Mouse (Mus musculus): ENCODE measurements around the gene Fam174b.

Gene Fam174b

DNA sequence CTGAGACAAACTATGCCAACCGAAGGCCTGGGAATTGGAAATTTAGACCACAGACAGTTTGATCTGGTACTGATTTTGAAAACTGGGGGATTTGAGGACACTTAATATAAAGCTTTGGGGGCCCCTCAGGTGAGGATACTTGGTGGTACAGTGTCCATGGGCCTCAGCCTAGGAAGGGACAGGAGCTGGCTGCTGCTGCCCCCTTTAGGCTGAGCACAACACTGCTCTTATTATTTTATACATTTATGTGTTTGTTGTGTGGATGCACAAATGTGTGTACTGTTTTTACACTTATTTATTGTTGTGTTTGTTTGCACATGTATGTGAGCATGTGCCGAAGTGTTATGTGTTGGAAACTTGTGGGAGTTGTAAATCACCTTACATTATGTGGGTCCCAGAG is 9.2 kb downstream of the Fam174b start:
- no peak for DNase-seq (ENCODE audit: low spot score in 2 of 2)

DNA sequence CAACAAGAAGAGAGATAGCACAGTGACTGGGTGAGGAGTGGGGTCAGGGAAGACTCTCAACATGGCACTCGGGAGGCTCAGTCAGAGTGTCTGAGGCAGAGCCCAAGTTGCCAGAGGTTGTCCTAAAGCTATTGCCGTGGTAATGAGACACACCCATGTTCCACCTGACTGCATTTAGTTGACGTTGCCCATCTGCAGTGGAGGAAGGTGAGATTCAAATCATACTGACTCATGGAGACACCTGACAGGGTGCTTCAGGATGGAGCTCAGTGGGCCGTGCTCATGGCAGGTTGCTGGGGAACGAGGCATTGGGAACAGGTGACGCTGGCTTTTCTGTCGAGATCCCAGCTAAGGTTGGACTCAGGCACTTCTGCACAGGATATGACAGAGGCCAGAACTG is 9.9 kb downstream of the Fam174b start:
- no peak for DNase-seq (ENCODE audit: low spot score in 2 of 2)

DNA sequence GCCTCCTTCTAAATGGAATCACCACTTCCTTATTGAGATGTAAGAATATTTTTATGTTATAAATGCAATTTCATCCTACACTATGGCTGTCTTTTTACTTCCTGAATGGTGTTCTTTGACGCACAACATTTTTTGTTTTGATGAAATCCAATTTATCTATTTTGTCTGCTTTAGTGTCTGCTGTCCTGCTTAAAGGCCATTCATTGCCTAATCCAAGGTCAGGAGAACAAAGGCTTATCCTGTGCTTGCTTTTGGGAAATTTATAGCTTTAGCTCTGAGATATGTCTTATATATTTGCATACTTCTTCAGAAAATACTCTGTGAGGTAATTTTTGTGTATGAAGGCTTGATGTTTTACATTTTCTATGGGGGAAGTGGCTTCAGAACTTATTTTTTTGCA is 13.5 kb downstream of the Fam174b start:
- no peak for DNase-seq (ENCODE audit: low spot score in 2 of 2)

DNA sequence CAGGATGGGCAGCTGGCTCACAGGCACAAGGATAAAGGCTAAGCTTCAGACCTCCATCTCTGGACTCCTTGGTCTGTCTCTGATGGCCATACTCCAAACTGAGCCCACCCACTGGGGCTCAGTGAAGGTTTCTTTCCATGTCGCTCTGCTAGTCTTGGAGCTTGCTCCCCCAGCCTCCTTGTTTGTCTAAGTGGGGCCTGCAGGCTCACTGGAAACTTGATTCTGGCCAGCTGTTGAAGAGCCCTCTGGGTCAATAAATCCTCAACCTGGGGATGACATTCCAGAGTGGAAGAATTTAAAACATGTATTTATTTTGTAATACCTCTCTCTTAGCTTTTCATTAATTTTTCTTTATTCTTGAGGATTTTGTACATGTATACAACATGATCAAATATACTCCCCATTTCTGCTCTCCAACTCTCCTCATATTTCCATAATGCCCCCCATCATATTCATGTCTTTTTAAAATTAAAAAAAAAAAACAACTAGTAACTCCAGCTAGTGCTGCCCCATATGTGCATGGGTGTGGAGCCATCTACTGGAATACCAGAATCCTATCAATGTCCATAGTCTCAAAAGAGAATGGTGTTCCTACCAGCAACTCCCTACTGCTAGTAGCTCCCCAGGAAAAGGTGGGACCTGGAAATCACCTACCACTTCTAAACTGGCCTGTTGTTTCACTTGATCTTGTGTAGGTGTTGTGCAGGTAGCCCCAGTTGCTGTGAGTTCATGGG is 15.4 kb downstream of the Fam174b start:
- no peak for DNase-seq (ENCODE audit: low spot score in 2 of 2)

DNA sequence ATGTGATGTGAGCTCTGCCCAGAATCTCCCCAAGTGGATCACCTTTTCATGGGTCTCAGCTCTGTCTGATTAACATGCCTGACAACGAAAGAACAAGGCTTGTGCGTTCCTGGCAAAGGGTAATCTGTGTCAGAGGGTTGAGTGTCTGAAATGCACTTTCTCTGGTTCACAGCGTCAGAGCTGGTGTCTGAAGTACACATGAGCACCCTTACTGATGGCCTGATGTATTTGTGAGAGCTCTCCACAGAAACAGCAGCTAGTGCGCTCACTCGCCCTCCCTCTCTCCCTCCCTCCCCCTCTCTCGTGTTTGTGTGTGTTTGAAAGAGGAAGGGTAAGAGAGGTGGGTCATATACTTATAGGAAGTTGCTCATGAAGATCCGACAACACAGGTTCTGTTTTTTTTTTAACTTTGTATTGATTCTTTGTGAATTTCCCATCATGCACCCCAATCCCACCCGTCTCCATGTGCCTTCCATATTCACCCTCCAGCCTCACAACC is 21.6 kb downstream of the Fam174b start:
- no peak for DNase-seq (ENCODE audit: low spot score in 2 of 2)

DNA sequence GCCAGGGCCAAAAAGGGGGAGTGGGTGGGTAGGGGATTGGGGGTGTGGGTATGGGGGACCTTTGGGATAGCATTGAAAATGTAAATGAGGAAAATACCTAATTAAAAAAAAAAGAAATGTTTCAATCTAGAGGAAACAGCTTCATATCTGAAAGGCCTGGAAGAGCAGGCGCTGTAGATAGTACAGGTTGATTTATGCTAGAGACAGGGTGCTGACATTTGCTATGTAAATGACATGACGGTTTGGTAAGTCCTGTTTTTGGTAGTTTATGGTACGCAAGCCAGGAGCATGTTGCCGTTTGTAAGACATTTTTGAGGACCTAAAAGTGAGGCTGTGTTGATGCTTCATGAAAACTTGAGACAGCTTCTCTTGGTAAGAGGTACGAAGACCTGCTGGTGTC is 24.6 kb downstream of the Fam174b start:
- DNase-seq (ENCODE audit: low spot score in 2 of 2) = no peak

DNA sequence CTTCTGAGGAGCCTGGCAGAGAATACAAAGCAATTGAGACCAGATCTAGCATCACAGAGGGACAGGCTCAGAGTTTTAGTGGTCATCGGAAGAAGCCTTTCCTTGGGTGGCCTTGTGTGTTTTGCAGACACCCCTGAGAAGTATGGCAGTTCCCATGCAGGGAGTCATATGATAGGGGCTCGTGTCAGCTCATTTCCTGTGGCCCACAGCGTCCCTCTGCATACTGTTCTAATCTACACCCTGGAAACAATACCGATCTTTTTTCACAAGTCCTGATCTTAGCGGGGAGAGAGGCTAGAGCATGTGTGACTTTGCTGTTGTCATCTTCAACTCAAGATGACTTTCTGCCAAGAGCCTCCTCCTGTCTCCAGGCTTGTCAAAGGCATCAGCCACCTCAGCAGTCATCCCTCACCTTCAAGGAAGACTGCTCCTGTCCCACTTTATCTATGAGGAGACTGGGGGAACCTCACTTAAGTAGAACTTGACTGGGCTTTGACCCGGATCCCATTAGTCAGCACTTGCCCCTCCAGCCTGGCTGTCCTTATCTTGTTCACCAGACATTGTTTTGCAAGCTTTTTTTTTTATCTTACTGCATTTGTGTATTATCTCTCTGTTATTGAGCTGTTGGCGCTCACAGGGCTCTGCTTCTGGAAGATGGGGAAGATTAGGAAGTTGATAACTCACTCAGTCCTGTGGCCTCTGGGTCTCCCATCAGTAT is 25.2 kb downstream of the Fam174b start:
- DNase-seq (ENCODE audit: low spot score in 2 of 2) = no peak

DNA sequence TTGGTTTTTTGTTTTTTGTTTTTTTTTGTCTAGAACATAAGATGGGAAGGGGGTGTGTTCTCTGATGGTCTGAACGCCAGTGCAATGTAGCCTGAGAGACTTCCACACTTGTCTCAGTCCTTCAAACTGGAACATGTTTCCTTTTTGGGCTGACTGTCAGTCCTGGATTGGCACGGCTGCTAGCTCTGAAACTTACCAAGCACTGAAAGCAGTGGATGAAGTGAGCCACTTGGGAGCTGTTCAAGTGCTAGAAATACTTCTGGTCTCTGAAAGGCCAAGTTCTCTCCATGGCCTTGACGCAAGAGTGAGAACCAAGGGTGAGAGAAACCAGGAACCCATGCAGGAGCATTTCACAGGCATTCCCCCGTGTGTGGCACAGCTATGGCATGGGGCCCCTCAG is 29.1 kb downstream of the Fam174b start:
- no peak for DNase-seq (ENCODE audit: low spot score in 2 of 2)

DNA sequence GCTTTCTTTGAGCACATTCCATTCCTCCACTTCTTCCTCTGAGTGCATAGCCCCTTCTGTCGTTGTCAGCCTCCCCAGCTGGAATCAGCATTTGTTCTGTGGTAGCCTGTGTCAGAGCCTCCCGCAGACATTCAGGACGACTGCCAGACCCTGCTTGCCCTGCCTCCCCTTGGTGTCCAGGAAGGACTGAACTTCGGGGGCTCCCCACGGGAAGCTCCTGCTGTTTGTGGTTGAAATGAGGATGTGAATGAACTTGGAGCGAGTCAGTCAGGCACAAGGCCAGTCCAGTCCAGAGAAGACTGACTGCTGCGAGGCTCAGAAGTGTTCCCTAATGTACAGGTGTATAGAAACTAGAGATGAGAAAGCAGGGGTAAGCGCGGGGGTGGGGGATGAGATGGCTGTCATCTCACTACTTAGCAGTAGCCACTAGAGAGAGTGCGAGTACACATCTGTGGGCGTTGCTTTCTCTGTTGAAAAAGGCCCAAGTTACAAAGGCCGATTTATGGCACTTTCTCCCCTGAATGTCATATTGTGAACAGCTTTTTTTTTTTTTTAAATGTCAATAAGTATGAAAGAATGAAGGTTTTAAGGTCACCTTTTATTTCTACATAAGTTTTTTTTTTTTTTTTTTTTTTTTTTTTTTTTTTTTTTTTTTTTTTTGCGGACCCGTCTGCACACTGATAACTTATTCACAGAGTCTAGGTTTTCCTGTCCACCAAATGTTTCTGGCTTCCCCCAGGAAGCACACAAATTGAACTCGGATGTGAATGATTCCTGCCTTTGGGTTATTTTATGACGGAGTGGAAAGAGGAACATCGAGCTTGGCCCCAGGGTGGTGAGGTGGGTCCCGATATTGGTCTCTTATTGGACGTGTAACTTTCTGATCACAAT is 31.5 kb downstream of the Fam174b start:
- DNase-seq (ENCODE audit: low spot score in 2 of 2) = peak in 1 of 2 experiments; percentile 38

DNA sequence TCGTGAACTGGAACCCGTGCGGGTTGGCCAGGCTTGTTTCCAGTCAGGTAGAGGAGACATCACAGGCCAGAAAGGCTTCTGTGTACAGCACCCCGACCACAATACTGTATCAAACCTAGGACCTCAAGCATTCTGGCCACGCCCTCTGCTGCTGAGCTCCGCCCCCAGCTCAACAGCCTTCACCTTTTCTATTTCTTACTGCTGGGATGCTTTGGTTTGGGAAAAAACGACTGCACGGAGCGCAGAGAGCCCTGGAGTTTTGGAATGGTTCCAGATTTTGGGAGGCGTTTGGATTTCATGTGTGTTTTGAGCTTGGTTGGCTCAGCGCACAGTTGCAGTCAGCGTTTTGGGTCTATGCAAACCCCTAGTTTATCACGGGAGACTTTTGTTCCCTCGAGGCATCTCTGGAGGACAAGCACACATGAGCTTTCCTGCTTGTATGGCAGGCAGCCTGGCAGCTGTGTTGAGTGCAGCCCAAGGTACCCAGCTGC is 32.2 kb downstream of the Fam174b start:
- no peak for DNase-seq (ENCODE audit: low spot score in 2 of 2)

DNA sequence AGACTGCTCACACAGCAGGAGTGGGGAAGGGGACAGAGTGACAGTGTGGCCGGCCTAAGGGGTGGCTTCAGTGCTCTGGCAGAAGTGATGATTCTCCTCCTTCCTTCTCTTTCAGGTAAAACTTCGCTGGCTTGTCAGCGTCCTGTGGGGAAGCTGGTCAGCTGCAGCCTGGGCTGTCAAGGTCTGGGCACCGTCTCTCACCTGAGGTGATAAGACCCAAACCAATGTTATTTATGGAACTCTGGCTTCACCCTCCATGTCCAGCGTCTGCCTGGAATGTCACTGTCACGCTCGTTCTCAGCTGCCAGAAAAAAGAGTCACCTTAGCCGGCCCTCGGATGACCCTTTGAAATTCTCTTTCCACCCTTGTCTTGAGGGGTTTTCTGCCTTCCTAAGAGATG is 34.7 kb downstream of the Fam174b start:
- DNase-seq (ENCODE audit: low spot score in 2 of 2) = no peak

DNA sequence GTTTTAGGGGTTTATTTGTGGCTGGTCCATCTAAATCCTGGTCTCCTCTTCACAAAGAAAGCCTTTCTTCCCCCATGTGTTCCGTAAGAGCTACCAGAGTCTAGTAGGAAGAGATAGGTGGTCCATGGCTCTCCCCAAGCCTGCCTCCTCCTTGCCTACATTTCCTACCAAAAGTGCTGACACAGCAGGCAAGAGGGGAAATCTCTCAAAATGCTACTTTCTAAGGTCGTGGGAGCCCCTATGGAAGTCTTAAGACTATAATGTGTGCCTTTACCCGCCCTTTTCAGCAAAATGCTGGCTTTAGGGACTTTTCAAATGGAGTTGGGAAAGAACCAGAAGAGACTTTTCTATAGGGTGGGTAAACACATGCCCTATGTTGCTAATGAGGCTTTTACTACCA is 37.7 kb downstream of the Fam174b start:
- no peak for DNase-seq (ENCODE audit: low spot score in 2 of 2)

DNA sequence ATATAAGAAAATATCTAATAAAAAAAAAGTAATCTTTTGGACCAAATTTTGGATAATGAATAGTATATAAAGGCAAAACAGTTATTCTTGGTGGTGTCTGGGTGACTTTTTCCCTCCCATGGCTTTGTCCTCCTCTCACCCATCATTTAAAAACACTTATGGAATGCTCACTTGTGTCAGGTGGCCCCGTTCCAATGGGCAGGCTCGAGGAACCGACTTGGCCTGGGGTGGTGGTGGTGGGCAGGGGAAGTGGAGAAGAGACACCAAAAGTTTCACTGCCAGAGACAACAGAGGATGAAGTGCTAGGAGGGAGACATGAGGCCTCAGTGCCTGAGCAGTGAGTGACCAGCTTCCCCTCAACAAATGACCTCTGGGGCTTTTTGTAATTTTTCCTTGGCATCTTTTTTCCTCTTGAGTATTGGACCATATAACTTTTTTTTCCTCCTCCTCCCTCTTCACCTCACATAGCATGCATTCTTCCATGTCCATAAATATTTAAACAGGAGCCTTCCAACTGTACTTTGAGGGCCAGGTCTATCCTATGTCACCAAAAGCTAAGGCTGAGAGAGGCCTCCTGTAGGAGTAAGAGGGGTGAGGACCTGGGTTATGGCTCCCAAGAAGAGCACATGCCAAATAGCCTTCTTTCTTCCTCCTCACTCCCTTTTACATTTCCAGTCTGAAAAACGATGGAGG is 44.8 kb downstream of the Fam174b start:
- DNase-seq (ENCODE audit: low spot score in 2 of 2) = no peak

DNA sequence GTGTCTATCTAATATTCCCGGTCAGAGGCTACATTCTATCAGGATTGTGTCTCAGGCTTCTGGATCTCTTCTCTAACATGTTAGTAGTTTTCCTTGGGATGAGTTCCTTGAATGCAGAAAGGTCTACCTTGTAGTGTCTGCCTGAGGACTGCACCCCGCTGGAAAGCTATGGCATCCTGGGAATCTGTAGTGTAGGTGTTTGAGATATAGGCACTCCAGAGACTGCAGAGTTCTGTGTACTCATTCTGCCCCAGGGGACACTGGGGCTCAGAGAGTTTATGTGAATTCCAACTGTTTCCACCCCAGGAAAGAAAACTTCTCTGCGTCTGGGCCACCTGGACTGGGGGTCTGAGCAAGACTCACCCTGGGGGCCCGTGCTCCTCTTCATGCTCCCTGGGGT is 45.7 kb downstream of the Fam174b start:
- no peak for DNase-seq (ENCODE audit: low spot score in 2 of 2)

DNA sequence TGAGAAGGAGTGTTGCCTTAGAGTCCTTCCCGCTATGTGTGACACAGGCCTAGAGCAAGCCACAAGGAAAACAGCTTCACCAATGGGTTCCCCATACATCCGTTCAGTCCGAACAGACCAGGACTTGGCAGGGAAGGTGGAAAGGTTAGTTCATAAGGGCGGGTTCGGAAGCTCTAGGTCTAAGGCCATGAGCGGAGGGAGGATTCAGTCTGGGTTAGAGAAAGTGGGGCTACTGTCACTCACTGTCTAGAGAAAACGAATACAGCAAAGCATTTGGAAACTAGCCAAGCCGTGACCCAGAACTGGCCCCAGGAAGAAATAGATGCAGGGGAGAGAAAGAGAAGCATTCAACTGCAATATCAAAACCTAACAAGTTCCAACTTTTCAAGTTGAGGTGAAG is 47.4 kb downstream of the Fam174b start:
- DNase-seq (ENCODE audit: low spot score in 2 of 2) = no peak

DNA sequence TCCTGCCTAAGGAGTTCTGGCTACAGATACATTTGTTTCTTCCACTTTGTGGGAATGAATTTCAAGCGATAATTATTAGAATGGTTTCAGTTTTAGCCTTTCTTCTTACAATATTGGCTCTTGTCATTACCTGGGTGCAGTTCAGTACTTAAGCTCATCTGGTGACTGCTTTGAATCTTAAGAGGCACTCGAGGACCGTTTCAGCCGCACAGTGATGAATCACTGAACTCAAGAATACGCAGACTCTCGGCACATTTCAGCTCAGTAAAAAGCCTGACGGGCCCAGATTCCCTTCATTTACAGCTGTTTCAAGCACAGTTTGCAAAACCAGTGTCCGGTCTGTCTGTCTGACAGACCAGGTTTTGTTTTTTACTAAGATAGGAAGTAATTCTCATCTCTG is 51.0 kb downstream of the Fam174b start:
- no peak for DNase-seq (ENCODE audit: low spot score in 2 of 2)

DNA sequence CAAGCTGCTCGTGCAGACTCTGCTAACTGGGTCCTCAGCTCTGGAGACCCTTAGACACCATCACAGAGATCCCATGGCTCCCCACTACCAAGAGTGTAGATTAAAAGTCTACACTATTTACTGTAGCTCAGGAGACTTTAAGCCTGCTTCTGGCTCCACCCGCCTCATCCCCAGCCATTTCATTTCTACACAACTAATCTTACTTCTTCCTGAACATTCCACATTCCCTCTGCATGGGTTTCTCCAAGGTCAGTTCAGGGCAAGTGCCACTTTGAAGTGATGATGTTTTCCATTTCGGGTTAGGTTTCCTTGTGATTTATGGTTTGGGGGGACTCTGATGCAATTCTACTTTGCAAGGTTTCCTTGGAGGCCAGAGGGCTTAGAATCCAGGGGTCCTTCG is 52.1 kb downstream of the Fam174b start:
- DNase-seq (ENCODE audit: low spot score in 2 of 2) = no peak

DNA sequence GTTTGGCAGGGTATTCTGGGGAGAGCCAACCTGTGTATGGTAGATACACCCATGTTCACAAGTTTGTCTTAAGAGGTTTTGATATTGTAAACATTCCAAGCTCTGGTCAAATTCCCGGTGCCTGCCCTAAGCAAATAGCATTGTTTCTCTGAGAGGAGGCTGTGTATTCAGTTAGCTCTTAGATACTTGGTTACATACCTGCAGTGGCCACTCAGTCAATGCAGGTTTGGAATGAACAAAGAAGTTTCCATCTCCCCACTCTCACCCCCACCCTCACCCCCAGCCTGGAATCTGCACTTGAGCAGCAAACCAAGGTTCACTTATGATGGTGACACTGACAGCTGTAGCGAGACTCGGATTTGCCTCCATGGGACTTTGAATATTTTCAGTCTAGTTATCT is 52.5 kb downstream of the Fam174b start:
- DNase-seq (ENCODE audit: low spot score in 2 of 2) = no peak

DNA sequence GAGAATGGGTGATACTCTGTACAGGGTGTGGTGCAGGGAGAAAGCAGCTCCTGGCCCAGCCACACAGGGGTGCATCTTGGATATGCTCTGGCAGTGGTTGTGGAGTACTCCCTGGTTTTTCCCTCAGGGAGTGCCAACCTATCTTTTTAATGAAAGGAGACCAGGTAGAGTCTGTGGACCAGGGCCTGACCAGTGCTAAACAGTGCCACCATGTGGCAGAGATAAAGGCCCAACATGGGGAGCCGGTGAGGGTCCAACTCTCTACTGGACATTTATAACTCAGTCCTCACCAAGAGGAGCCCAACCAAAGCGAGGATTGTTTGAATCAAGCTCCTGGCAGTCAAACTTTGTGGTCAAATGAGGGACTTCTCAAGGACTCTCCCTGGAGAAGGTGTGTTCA is 69.2 kb downstream of the Fam174b start:
- no peak for DNase-seq (ENCODE audit: low spot score in 2 of 2)

DNA sequence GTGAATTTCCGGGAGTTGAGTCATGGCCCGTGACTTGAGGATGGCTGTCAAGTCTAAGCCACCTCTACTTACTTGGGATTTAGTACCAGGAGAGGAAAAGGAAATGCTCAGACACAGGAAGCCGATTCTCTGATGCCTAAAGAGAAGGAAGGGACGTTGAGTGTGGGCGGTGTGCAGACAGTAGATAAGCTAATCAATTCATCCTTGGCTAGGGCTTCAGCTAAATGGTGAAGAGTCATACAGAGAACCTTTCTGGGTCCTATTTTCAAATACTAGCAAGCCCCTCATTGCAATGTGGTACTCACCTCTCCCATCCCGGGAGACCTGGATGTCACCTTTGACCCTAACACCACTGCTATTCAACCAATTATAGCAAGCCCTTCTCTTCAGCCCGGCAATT is 71.3 kb downstream of the Fam174b start:
- no peak for DNase-seq (ENCODE audit: low spot score in 2 of 2)

DNA sequence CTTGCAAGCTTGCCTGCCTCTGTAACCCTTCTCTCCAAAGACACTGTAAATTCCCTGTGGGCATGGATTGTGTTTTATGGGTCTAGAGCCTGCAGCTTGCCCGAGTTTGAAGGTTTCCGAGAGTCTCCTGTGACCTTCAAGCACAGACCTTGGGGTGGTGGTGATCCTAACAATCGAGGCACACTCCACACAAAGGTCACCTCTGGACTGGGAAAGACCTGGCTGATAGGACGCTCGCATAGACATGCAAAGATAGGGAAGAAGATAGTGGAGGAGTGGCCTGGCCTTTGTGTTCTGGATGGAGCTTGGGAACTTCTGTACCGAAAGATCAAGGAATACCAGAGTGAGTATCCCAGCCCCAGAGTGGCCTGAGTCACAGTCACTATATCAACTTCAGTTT is 72.1 kb downstream of the Fam174b start:
- DNase-seq (ENCODE audit: low spot score in 2 of 2) = no peak

DNA sequence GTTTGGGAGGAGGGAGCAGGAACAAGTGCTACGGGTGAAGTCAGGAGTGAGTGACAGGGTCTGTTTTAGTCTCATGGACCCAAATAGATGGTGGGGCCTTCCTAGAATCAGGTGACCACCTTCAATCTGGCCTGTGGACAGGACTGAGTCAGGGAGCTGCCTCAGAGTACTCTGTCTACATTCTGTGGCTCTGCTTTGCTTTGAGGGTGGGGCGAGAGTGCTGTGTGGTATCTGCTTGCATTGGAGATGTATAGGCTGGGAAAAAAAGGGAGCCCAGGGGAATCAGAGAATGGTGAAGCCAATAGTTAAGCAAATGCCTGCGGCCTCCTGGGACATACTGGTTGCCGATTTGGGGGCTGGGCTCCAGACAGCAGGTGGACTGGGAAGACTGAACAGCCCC is 73.8 kb downstream of the Fam174b start:
- DNase-seq (ENCODE audit: low spot score in 2 of 2) = no peak
